Comparison of ENCODE assay signal across 9 mouse cellular contexts in the genomic region with DNA sequence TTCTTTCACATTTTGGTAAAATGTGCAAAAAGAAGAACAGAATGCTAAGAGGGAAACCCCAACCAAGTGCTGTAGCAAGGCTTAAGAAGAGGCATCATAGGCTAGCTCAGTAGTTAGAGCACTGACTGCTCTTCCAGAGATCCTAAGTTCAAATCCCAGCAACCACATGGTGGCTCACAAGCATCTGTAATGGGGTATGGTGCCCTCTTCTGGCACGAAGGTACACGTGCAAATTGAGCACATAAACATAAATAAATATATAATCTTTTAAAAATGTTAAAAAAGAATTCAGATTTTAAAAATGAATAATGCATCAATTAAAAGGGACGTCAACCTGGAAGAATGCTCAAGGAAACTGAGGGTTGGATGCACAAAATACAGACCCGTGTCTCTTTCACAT.
DNase-seq lines count a peak whose midpoint lies in the region.
"Had no signal": no experiment of that assay in that cellular context is flagged by ENCODE, and none has a peak within 500 bp of the region (broad histone marks: within the 10 kb centered on the region; RNA-seq: fewer than 3 reads in every experiment).

No protein-coding gene starts in this region.

- DNase-seq in cerebellum, adult 18-20 months, result peak; percentile 4 to 9
- no peak for DNase-seq in cerebellum, adult 9-11 months
- DNase-seq in kidney, adult 9 months, result peak; percentile 40
- no peak for DNase-seq in kidney, adult 18-20 months
- DNase-seq in lung, postnatal 14 days, result peak; percentile 22
- DNase-seq in lung, postnatal 25 days (ENCODE audit: low spot score), result no peak
- peak; percentile 21 for DNase-seq in retina, embryonic 14.5 days (ENCODE audit: low spot score)
- DNase-seq in urinary bladder, postnatal 36 days (ENCODE audit: low spot score in 2 of 2), result no peak
- DNase-seq: thymus, postnatal 25 days had no signal

Comparison
In these comparisons a context has a peak if more than half of its experiments do, and no peak if none do; other contexts are left out.
1. DNase-seq: peak in cerebellum, adult 18-20 months (2 of 2), kidney, adult 9 months (single experiment), lung, postnatal 14 days (single experiment) and retina, embryonic 14.5 days (single experiment); none in cerebellum, adult 9-11 months (single experiment), kidney, adult 18-20 months (single experiment), lung, postnatal 25 days (single experiment) and urinary bladder, postnatal 36 days (0 of 2).